ENCODE assay signal across 8 mouse cellular contexts in the genomic region with DNA sequence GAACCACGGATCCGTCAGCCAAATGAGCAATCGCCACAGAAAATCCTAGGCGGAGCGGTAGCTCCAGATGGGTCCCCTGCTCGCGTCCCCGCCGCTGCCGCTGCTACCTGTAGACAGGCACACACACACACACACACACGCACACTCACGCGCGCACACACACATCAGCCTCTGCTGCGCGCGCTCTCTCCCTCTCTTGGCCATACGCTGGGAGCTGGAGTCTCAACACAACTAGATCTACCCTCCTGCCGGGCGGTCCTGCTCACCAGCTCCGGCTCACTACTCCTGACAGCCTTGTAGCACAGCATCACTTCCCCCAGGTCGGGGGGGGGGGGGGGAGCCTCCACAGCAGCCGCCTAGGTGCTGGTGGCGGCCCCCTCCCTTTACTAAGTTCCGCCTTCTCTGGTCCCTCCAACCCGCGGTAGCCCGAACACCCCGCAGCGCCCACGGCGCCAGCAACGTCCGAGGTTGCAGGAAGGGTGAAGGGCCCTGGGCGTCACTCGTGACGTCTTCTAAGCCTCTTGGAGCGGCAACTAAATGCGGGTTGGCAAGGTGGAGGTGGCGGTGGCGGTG. TPM values are rescaled to one million over a fixed set of nuclear protein-coding genes. Genes with fewer than 3 reads are reported as not detected.
DNase-seq lines count a peak whose midpoint lies in the region; ATAC-seq lines count a peak whose summit lies in the region.

No protein-coding gene starts in this region.

- H3K4me2 ChIP-seq in heart, embryonic 14.5 days (ENCODE audit: low read length): peak overlapping the region; percentile 89
- peak overlapping the region; percentile 88 for H3K4me2 ChIP-seq in neural tube, embryonic 13.5 days

- WGBS in heart, embryonic 14.5 days: 1% methylated on average over 37 of the region's 41 CpGs
- under 1% methylated on average over 41 of the region's 41 CpGs for WGBS in neural tube, embryonic 13.5 days

- peak overlapping the region; percentile 31 to 48 for H3K4me3 ChIP-seq in heart, embryonic 14.5 days (ENCODE audit: control insufficient read depth in 1 of 2, insufficient read depth in 1 of 2, low read depth in 1 of 2, low read length in 2 of 2)
- peak overlapping the region; percentile 75 for H3K4me3 ChIP-seq in neural tube, embryonic 13.5 days

- intact Hi-C loops in left cerebral cortex, postnatal 14 days (cut with DNase I): loop anchor here (10.0 kb wide), 1 partner anchor 491 kb away; no protein-coding TSS in a partner anchor

- peak overlapping the region; percentile 14; the same call in 1 of the 2 replicates for H3K9ac ChIP-seq in heart, embryonic 14.5 days (ENCODE audit: low read length)
- peak overlapping the region; percentile 65 for H3K9ac ChIP-seq in neural tube, embryonic 13.5 days

- no peak for ATAC-seq in heart, embryonic 14.5 days (ENCODE audit: insufficient number of reproducible peaks, insufficient read depth, low FRiP score, low read depth)
- ATAC-seq in neural tube, embryonic 13.5 days (ENCODE audit: low read depth): peak; percentile 78
- no peak for ATAC-seq in megakaryocyte-erythroid progenitor cell, adult 5-6 weeks (replicated peaks; ENCODE audit: low FRiP score, low TSS enrichment, poor library complexity, severe bottlenecking)

- H3K27me3 ChIP-seq in heart, embryonic 14.5 days (ENCODE audit: control insufficient read depth, insufficient read depth, low read length): peaks cover 51% of the 10 kb centered on the region
- peaks cover 26% of the 10 kb centered on the region for H3K27me3 ChIP-seq in neural tube, embryonic 13.5 days

- H3K36me3 ChIP-seq in heart, embryonic 14.5 days (ENCODE audit: control insufficient read depth, insufficient read depth, low read length): no peaks in the 10 kb centered on the region
- H3K36me3 ChIP-seq in neural tube, embryonic 13.5 days: no peaks in the 10 kb centered on the region

- no peak overlapping the region for H3K27ac ChIP-seq in heart, embryonic 14.5 days (replicated peaks in 1 of 2; ENCODE audit: control insufficient read depth in 1 of 2, insufficient read depth in 1 of 2, low read depth in 2 of 2, low read length in 2 of 2)
- H3K27ac ChIP-seq in neural tube, embryonic 13.5 days (replicated peaks): no peak overlapping the region; the same call in 1 of the 2 replicates

- peaks cover 0 to 8% of the 10 kb centered on the region in 2 experiments; a peak in 1 of 4 replicates for H3K4me1 ChIP-seq in heart, embryonic 14.5 days (ENCODE audit: control insufficient read depth in 2 of 2, insufficient read depth in 2 of 2, low read length in 2 of 2)
- H3K4me1 ChIP-seq in neural tube, embryonic 13.5 days (replicated peaks): peaks cover 20% of the 10 kb centered on the region

- H3K9me3 ChIP-seq in heart, embryonic 14.5 days (ENCODE audit: control insufficient read depth, low read length): no peaks in the 10 kb centered on the region
- no peaks in the 10 kb centered on the region for H3K9me3 ChIP-seq in neural tube, embryonic 13.5 days

- DNase-seq in heart, postnatal 4 days: no peak
- DNase-seq in cerebellum, postnatal 10 days: peak; percentile 52 to 66
- peak; percentile 27 to 45 for DNase-seq in frontal cortex, postnatal 25 days (ENCODE audit: low spot score in 2 of 2)
- DNase-seq in left cerebral cortex, postnatal 14 days (ENCODE audit: low spot score in 2 of 2): peak; percentile 69 to 76
- no peak for DNase-seq in T-cell, adult 2 months (ENCODE audit: low spot score)

RNA-seq across cellular contexts. Expression of a gene that starts 1.1 kb away (rescaled TPM):
- polyA plus RNA-seq in heart, embryonic 14.5 days (2014; fragmentation: Nextera tagmentation; extraction: Ambion mirVana): 0.19 and 0.34 TPM in 2 replicates
- under 1 TPM; 0.07 to 0.18 TPM for total RNA-seq in heart, postnatal 4 days (2021)
- total RNA-seq in left cerebral cortex, postnatal 14 days (2021): 100 to 1,000 TPM; 105 to 106 TPM
- polyA plus RNA-seq in neural tube, embryonic 13.5 days (2015; fragmentation: Nextera tagmentation; extraction: Ambion mirVana): 13.7 and 16.3 TPM in 2 replicates
- total RNA-seq in megakaryocyte-erythroid progenitor cell, adult 5-6 weeks (2014; fragmentation: Nextera tagmentation): not detected in 2 replicates
- total RNA-seq in megakaryocyte-erythroid progenitor cell, adult 5-6 weeks (2017): not detected in 2 replicates

Comparison
In these comparisons a context has a peak if more than half of its experiments do, and no peak if none do; other contexts are left out.
1. DNase-seq: peak in cerebellum, postnatal 10 days (2 of 2), frontal cortex, postnatal 25 days (2 of 2) and left cerebral cortex, postnatal 14 days (2 of 2); none in heart, postnatal 4 days (single experiment) and T-cell, adult 2 months (single experiment).
2. RNA of a gene that starts 1.1 kb away (total RNA-seq): 105 to 106 TPM in left cerebral cortex, postnatal 14 days; 0.07 to 0.18 TPM in heart, postnatal 4 days and not detected in megakaryocyte-erythroid progenitor cell, adult 5-6 weeks; every median in the first group is over 10 times any median in the second.